Mouse (Mus musculus) retina, embryonic 14.5 days (tissue): Measurements from ENCODE around the gene Tyw1.

Experiments used
- DNase-seq: peaks from one replicate; pipeline ENCODE4 v3.0.0-alpha.2; 2015; ENCODE audit warnings: low spot score

The Tyw1 gene

DNA sequence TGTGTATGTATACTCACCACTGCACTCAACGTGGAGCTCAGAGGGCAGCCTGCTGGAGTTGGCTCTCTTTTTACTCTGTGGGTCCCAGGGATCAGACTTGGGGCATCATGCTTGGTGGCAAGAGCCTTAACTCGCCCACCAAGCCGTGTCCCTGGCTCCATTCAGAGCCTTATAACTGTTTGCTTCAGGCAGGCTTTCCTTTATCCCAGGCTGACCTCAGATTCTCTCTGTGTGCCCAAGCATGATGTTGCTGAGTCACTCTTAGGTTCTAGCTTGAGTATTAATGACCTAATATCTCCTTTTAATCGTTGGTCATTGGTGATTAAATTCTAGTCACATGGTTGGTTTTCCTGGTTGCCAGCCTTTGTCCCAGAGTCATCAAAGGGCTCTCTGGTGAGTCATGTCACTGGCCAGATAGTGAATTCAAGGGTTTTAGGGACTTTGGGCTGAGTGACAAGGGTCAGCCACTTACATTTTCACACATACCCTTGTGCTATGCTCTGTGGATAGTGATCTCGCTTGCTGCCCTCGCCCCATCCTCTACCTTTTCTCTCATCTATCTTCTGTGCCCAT lies 9.1 kb downstream of the Tyw1 start:
- no peak for DNase-seq

DNA sequence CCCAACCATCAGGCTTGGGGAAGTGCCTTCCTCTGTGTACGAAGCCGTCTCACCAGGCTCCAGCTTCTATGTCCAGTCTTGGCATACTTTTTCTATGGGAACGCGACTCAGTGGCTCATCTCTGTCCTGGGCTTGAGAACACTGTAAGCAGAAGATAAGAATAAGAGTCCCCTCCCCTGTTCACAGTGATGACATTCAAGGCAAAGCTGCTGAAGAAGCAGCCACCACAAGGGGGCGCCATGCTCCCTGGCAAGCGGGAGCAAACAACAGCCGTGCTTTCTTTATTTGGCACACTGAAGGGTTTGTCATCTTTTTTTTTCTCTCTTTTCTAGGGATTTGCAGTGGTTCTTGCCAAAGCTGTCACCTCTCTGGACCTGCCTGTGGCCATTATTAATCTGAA lies 11.2 kb downstream of the Tyw1 start:
- DNase-seq: peak; percentile 22

DNA sequence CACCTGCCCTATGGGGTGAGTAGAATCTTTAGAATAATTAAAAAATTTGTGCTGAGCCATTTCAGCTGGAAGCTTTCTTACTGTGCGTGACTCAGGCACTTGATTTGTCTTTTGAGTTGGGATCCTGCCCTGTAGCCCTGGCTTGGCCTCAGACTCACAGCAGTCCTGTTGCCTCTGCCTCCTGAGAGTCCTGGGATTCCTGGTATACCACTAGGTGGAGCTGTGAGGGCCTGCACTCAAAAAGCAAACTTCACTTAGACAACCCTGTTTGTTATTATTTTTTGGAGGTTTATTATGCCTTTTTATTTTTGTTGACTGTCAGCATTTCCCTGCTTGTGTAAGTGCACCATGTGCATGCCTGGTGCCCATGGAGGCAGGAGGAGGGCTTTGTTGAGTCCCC lies 11.9 kb downstream of the Tyw1 start:
- peak; percentile 49 for DNase-seq

DNA sequence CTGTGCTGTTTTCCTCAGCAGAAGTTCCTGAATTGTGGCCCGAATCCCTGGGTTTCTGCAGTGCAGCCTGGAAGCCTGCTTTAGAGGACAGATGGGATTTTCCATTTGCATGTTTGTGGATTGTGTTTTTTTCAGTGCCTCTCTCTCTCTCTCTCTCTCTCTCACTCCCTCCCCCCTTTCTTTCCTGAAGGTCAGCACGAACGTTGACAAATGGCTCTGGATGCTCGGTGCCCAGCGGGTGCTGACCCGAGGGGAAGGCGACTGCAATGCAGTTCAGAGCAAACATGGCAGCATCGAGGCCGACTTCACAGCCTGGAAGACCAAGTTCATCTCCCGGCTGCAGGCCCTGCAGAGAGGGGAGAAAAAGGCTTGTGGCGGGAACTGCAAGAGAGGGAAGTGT lies 13.6 kb downstream of the Tyw1 start:
- no peak for DNase-seq

DNA sequence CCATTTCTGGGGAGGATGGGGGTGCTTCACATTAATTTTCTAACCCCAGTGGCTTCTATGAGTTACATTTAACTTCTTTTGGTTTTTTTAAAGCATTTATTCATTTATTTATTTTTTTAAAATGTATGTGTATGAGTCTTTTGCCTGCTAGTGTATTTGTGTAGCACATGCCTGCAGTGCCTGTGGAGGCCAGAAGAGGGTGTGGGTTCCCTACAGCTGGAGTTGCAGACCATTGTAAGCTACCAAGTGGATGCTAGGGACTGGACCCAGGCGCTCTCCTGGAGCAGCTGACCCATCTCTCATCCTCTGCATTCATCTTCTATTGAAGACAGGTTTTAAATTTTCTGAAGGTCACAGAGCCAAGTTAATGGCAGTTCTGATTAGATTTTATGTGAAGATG lies 16.9 kb downstream of the Tyw1 start:
- DNase-seq: peak; percentile 20

DNA sequence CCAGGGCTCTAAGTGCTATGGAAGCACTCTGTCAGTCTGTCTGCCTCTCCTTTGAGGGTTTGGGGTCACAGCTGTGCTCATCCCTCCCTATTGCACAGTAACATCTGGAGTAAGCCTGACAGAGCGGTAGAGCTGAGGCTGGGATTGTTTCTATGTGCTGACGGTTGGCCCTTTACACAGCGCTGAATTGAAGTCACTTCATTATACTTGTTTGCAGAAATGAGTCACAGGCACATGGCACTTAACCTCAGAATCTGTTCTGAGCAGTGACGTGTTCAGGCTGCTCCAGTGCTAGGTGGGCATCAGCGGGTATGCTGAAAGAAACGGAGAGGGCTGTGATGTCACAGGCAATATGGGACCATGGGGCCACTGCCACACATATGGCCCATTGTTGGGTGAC lies 17.6 kb downstream of the Tyw1 start:
- DNase-seq: no peak

DNA sequence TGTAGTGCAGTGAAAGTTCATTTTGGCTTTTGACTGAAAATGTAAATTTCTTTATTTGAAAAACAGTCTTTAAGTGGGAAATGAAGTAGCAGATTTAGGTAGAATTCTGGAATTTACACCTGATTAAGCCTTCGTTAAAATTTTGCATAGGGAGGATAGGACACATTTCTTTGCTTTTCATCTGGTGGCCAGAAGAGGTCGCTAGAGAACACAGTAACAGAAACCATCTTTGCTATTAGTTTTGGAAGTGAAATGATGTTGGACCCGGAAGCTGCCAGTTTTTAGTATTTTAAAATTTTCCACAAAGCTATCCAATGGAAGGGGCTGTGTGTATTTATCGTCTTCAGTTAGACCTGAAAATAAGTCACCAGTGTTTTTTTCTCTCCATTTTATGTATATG lies 20.1 kb downstream of the Tyw1 start:
- peak; percentile 79 for DNase-seq

DNA sequence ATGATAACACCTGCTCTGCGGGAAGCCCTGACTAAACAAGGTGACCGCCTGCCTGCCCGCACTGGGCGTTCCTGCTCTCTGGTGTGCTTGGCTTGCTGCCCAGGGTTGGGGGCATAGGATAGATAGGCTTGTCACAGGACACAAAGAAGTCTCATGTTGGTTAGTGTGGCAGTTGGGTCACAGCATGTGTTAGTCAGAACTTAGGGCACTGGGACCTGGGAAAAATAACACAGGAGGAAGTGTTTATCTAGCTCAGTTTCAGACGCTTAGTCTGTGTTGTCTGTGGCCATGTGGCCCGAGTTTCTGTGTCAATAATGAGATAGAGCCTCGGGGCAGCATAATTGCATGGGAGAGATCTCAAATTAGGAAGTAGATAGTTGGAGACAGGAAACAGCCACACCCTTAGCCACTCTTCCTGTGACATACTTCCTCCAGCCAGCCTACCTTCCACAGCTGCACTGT lies 22.6 kb downstream of the Tyw1 start:
- DNase-seq: no peak

DNA sequence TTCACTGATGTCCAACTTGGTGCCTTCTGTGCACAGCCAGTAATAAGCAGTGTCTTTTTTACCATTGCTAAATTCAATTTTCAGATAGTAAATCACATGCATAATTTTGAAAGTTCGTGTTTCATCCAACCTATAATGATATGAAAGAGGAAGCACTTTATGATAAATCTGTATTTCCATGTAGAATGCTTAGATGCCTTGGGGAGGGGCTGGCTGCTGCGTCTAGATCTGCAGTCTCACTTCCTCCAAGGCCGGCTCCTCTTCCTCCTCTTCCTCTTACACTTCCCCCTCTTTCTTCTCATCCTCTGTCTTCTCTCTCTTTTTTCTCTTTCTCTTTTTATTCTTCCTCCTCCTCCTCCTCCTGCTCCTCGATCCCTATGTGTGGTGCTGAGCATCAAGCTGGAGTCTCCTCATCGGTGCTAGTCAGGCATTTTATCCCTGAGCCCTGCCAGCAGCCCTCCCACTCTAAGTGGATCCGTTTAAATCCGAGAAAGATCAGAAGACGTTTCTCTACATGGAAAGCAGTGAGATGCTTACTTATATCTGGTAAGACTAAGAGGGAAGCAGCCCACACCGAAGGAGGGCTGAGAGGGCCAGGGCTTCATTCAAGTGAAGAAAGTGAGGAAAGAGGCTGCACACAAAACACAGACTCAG lies 27.8 kb downstream of the Tyw1 start:
- no peak for DNase-seq

DNA sequence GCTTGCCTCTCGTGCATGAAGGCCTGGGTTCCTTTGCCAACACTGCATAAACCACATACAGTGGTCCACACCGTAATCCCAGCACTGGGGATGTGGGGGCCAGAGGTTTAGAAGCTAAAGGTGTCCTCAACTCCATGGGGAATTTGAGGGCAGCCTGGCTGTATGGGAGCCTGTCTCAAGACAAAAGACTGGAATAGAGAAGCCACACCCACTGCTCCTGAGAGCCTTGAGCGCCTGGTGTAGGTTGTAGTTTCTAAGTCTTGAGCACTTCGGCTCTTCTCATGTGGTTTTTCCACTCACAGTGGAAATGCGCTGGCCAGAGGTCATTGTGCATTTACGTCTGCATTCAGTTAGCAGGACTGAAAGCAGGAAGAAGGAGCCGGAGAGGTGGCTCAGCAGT lies 32.7 kb downstream of the Tyw1 start:
- no peak for DNase-seq

DNA sequence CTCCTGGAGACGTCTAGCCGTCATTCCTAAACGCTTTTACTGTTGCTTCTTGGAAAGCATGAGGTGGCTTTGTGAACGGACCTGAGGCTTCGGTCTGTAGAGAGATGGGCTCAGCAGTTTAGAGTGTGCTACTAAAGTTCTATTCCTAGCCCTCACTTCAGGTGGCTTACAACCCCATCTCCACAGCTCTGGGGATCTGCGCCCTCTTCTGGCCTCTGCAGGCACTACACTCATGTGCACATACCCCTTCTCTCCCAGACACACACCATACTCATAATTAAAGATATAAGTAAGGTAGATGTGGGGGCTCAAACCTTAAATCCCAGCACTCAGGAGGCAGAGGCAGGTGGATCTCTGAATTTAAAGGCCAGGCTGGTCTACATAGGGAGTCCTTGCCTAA lies 34.8 kb downstream of the Tyw1 start:
- DNase-seq: no peak

DNA sequence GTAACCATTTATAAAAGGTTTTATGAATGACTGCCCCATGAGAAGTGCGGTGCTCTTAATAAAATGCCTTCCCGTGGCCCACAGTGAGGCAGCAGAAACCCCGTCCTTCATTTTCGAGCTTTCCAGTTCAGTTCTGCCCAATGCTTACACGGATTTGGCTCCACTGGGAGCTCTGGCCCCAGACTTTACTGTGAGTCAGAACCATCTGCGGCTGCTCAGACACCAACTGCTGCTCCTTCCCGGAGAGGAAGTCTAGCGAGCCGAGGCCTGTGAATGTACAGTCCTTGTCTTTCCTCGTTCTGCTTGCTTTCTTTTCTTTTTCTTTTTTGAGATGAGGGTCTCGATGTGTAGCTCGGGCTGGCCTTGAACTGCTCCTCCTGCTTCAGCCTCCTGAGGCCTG lies 35.4 kb downstream of the Tyw1 start:
- DNase-seq: no peak

DNA sequence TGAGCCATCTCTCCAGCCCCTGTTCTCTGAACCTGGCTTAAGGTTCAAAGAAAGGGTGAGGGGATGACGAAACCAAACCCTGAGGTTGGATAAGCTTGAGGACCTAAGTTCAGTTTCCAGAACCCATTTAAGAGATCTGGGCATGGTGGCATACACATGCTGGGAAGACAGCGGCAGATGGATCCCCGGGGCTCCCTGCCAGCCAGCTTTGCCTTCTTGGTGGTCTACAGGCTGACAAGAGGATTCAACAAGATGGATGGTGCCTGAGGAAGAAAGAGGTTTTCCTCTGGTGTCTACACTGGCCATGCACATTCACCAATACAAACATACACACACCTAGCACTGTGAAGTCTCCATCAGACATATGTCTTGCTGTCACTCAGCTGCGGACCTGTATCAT lies 37.6 kb downstream of the Tyw1 start:
- no peak for DNase-seq

DNA sequence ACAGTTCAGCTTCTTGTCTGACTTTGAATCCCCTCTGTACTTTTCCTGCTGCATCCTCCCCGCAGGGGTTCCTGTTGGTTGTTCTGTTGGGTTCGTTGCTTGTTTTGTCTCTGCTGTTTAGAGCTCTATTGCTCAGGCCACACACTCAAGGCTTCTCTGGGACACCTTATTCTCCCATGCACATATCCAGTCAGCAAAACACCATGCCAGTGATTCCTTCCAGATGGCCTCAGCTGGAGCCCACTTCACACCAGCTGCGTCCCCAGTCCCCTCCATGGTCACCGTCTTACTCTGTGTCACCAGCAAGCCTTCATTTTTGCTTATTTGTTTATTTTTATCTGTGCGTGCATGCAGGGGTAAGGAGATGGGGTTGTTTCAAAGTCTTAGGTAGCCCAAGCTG lies 38.5 kb downstream of the Tyw1 start:
- DNase-seq: no peak

DNA sequence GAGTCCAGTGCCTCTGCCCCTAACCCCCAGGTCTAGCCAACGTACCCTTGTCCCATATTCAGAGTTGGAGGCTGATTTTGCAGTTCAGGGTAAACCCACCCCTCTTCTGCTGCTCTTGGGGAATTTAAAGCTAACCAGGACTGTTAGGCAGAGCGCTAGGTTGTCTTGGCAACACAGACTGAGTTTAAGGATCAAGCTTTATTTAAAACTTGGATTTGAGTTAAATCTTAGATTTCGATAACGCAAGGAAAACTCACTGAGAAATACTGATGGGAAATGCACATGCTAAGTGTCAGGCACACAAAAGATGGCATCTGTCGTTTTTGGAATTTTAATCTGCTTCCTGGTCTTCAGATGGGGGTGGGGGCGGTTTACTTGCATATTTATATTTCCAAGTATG lies 39.2 kb downstream of the Tyw1 start:
- no peak for DNase-seq

DNA sequence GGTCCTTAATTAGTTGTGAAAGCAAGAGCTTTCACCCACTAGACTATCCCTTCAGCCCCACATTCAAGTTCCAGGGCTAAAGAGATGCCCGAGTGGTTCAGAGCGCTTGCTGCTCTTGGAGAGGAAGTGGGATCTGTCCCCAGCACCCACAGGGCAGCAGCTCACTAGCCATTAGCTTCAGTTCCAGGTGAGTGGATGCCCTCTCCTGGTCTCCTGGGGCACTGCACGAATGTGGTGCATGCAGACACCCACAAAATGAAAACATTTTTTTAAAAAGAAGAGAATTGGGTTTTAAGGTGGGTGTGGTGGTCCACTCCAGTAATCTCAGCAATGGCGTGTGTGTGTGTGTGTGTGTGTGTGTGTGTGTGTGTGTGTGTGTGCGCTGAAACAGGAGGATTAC lies 40.7 kb downstream of the Tyw1 start:
- DNase-seq: no peak

DNA sequence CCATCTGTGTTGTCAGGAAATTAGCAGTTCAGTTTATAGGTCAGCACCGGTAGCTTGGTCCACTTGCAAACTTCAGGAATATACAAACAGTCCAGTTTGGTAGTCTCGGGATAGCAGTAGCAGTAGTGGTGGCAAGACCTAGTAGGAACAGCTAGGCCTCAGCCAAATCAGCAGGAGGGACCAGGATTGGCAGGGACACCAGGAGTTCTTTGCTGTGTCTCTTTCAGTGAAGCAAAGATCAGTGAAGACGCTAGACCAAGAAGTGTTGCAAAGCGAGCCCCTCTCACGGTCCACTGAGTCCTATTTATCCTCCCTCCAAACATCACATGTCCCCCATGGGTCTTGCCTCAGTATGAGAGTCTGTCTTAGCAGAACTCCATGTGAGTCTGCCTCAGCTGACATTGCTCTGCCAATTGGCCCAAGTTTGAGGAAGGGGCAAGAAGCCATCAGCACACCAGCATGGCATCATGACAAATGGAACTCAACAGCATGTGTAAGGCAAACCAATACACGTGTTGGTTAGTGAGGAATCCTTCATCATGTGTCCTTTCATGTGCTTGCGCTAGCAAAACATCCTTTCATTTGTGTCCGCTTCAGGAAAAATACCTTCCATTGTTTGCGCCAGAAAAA lies 43.5 kb downstream of the Tyw1 start:
- DNase-seq: no peak

DNA sequence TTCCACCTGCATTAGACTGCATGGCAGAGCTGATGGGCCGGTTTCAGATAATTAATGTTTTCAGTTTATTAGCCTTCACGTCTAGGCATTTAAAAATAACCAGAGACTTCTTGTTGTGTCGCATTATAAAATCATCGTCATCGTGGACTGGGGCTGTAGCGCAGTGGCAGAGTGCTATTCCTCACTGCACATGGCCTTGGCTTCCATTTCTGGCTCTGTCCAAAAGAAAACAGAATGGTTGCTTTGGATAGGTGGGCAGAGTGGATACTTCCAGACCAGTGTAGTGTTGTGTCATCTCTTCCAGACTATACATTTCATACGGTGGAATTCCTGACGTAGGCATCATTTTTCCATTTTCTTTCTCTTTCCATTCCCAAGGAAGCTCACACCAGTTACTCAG lies 44.1 kb downstream of the Tyw1 start:
- DNase-seq: no peak

DNA sequence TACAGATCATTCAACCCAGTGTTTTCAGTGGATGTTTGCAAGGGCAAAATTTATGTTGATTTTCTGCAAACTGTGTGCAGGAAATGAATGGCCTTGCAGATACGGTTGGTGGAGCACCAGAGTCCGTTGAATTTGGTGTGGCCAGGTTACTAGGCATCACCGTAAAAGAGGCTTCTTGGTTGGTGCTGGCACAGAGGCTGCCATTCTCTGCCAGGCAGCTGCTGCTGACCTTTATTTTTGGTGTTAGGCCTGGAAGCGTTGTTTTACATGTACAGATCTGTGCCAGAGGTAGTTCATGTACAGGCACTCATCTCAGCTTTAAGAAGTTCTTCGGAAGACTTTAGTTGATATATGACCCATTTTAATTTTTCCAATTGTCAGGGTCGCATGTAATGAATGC lies 48.2 kb downstream of the Tyw1 start:
- DNase-seq: no peak

DNA sequence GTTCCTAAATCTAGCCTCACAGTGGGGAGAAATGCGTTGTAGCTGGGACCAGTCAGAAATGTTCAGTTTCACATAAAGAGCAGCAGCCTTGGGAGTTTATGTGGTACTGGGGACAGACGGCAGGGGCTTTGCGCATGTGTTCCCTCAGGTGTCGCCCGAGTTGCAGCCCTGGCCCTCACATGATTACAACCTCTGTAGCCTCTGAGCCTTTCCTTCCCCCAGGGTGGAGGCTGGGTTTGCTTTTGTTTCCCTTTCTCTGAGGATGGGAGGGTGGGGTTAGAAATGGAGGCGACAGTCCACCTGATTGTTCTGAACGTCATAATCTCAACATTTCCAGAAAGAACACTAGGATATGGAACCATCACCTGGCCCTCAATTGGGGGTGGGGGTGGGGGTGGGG lies 52.5 kb downstream of the Tyw1 start:
- no peak for DNase-seq

DNA sequence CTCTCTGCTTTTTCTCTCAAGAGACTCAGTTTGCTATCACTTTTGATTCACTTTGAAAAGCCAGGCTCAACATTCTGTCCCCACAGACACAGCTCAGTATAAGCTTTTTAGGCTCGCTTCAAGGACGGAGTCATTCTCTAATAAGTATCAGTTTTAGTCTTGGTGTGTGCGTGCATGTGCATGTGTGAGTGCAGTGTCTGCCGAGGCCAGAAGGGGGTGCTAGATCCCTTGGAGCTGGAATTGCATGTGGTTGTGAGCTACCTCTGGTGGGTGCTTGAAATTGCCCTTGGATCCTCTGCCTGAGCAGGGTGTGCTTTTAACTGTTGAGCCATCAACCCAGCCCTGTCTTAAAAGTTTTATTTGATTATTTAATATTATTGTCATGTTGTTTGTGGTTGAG lies 54.7 kb downstream of the Tyw1 start:
- no peak for DNase-seq

DNA sequence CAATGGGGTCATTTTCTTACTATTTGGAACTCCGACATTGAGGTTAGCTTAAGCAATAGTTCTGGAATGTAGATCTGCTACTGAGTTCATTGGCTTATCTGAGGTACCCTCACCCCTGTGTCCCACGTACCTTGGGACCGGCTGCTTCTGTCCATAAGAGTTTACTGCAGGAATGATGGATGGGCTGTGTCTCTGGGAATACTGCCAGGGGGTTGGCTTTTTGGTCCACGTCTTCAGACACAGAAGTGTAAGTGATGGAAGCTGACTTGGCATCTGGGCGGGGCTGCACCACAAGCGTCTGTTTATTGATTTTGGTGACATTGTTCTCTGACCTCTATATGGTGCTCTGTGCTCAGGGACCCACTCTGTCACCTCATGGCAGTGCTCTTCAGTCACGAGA lies 55.4 kb downstream of the Tyw1 start:
- DNase-seq: no peak

DNA sequence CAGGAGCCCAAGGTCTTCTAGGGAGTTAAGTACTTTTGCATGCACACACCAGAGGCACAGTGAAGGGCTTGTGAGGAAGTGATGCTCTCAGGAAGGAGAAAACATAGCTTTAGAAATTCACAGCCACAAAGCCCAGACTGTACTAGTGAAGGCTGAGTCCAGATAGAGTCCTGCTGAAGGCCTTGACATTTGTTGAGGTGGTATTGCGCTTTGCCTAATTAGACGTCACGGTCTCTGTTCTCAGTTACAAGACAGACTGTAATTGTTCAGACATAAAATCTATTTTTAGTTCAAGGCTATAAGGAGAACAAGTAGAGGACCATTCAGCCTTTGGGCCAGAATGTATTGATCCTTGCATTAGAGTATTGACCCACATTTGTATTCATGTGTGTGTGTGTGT lies 58.1 kb downstream of the Tyw1 start:
- no peak for DNase-seq

DNA sequence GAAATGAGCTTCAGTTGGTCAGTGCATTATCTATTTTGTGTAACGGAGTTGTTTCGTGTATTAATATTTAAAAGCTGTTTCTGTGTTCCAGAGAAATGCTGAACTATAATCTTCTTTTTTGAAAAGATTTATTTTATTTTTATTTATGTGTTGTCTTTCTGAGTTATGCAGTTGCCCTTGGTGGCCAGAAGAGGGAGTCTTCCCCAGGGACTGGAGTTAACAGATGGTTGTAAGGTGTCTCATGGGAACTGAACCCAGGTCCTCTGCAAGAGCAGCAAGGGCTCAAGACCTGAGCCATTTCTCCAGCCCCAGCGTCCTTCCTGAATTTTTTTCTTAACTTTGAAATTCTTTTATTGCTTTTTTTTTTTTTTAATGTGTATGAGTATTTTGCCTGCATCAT lies 59.5 kb downstream of the Tyw1 start:
- no peak for DNase-seq
